Mouse (Mus musculus): Measurements from ENCODE around the gene Dusp1.

DNA sequence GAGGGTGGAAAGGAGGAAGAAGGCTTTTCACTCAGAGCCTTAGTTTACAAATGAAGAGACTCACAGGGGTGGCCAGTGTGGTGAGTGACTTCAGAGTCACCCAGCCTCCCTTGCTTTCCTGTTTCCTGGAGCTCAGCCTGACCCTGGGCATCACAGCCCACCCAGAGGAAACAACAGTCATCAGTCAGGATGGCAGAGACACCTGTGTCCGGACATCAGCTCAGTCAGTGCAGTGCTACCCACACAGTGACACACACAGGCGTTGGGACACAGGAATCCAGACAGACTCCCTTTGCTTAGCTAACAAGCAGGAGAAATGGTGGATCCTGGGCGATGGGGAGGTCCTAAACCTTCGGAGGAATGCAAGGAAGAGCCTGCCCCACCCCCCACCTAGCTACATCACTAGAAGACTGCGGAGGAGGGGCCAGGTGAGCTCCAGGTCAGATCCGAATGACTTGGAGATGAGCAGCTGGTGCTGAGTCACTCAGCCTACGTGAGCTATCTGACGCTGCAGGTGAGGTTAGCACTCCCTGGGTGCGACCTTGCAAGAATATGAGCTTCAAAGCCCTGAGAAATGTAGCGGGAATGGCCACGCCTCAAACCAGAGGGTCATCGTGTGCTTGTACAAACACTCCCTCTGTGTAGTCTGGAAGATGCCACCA lies 12.6 kb downstream of the Dusp1 start:
- TF ChIP-seq CTCF (IDR thresholded peaks at IDR 0.05; ENCODE audit: extremely low read depth, insufficient read depth, low read length) (no peak), POLR2A (IDR thresholded peaks at IDR 0.05; ENCODE audit: extremely low read depth, insufficient read depth, low read length) (no peak)
